Mouse (Mus musculus) myocyte (in vitro differentiated cells): Measurements from ENCODE around the gene Prcd. TPM values are rescaled to one million over a fixed set of nuclear protein-coding genes. Genes with fewer than 3 reads are reported as not detected.

ENCODE experiments used
- H3K27me3 ChIP-seq: one replicate; pipeline ENCODE4 v1.6.1; 2011; ENCODE audit not compliant: control insufficient read depth, insufficient read depth, insufficient read length
- H3K36me3 ChIP-seq: one replicate; pipeline ENCODE4 v1.6.1; 2011; ENCODE audit not compliant: control insufficient read depth, insufficient read depth
- H3K4me2 ChIP-seq: one replicate; pipeline ENCODE4 v1.6.1; 2011; ENCODE audit warnings: low read depth, control low read depth
- H3K4me3 ChIP-seq: one replicate; pipeline ENCODE4 v1.5.1; 2011; ENCODE audit warnings: mild to moderate bottlenecking, control low read depth, moderate library complexity
- H3K79me2 ChIP-seq: one replicate; pipeline ENCODE4 v1.6.1; 2011; ENCODE audit not compliant: control insufficient read depth, insufficient read depth
- H3ac ChIP-seq: one replicate; pipeline ENCODE4 v1.6.1; 2011; ENCODE audit not compliant: control insufficient read depth, insufficient read length
- CEBPB ChIP-seq: IDR thresholded peaks from 2 replicates; pipeline ENCODE4 v1.6.1; 2011; ENCODE audit warnings: mild to moderate bottlenecking, moderate library complexity; ENCODE audit not compliant: poor library complexity, insufficient read depth, severe bottlenecking
- E2F4 ChIP-seq: IDR thresholded peaks from one replicate; pipeline ENCODE4 v1.6.1; 2011; ENCODE audit warnings: mild to moderate bottlenecking, control low read depth, moderate library complexity; ENCODE audit not compliant: insufficient read depth
- MAX ChIP-seq: IDR thresholded peaks from one replicate; pipeline ENCODE4 v1.6.1; 2011; ENCODE audit warnings: low read depth, mild to moderate bottlenecking, control low read depth
- MYOD1 ChIP-seq, 3 experiments: IDR thresholded peaks; one replicate each; pipeline ENCODE4 v1.6.1; 2011; ENCODE audit warnings: control low read depth in 2 of 3, low read depth in 2 of 3, mild to moderate bottlenecking in 2 of 3, moderate library complexity in 1 of 3; ENCODE audit not compliant: insufficient read length in 2 of 3, control insufficient read depth in 1 of 3
- MYOG ChIP-seq, 3 experiments: IDR thresholded peaks; one replicate each; pipeline ENCODE4 v1.6.1; 2011; ENCODE audit warnings: control low read depth in 2 of 3, low read depth in 2 of 3, mild to moderate bottlenecking in 2 of 3; ENCODE audit not compliant: insufficient read length in 2 of 3, control insufficient read depth in 1 of 3, insufficient read depth in 1 of 3
- POLR2A ChIP-seq: IDR thresholded peaks from one replicate; pipeline ENCODE4 v1.6.1; 2011; ENCODE audit warnings: low read depth, mild to moderate bottlenecking, control low read depth, moderate library complexity; ENCODE audit not compliant: insufficient read length
- POLR2AphosphoS2 ChIP-seq: IDR thresholded peaks from one replicate; pipeline ENCODE4 v1.6.1; 2011; ENCODE audit warnings: low read depth, control low read depth; ENCODE audit not compliant: insufficient read length
- REST ChIP-seq: IDR thresholded peaks from one replicate; pipeline ENCODE4 v1.6.1; 2011; ENCODE audit warnings: mild to moderate bottlenecking, control low read depth, moderate library complexity; ENCODE audit not compliant: insufficient read depth, insufficient read length
- SRF ChIP-seq: IDR thresholded peaks from one replicate; pipeline ENCODE4 v1.6.1; 2011; ENCODE audit warnings: low read depth; ENCODE audit not compliant: control insufficient read depth, insufficient read length
- TCF12 ChIP-seq: IDR thresholded peaks from one replicate; pipeline ENCODE4 v1.6.1; 2011; ENCODE audit warnings: mild to moderate bottlenecking, control low read depth; ENCODE audit not compliant: poor library complexity, insufficient read depth, severe bottlenecking
- TCF3 ChIP-seq: IDR thresholded peaks from one replicate; pipeline ENCODE4 v1.6.1; 2011; ENCODE audit warnings: low read depth, control low read depth; ENCODE audit not compliant: insufficient read length
- USF1 ChIP-seq: IDR thresholded peaks from one replicate; pipeline ENCODE4 v1.6.1; 2011; ENCODE audit warnings: low read depth, mild to moderate bottlenecking, control low read depth, moderate library complexity
- polyA plus RNA-seq: library from polyadenylated mRNA; unstranded; fragments of >200 nt; fragmentation: generic; extraction: Trizol; gene quantifications from one replicate; pipeline ENCODE4 v1.2.1, GENCODE M21; 2012; ENCODE audit warnings: missing spikeins

The Prcd gene
- polyA plus RNA-seq, 1 experiment, result 0.74 TPM

GRCm38 (mm10) chr11:116677711-116678441 is 24.5 kb downstream of the Prcd start:
- Histone ChIP-seq H3K4me2 (no peak overlapping the region), H3K36me3 (peaks cover 46% of the 10 kb centered on the region), H3K27me3 (no peaks in the 10 kb centered on the region), H3K4me3 (no peak overlapping the region), H3K79me2 (peaks cover 40% of the 10 kb centered on the region), H3ac (no peak overlapping the region)
- TF ChIP-seq TCF3 (no peak), POLR2AphosphoS2 (peak; percentile 35)

DNA sequence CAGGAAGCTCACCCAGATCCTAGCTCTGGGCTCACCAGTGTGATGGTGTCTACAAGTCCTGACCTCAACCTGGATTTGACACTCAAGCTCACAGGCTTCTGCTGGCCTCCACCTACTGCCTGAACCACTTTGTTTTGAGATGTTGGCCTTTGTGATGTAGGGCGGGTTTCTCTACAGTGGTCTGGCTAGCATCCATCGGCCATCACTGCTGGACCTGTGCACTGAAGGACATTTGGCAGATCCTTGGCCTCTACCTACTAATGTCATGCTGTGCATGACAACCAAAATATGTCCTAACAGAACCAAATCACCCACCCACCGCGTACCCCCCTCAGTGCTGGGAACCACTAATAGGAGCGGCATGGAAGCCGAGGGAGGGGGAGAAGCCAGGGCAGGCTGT is 25.8 kb downstream of the Prcd start:
- H3K79me2 ChIP-seq, result peaks cover 28% of the 10 kb centered on the region
- H3K4me3 ChIP-seq, result no peak overlapping the region
- H3K4me2 ChIP-seq, result no peak overlapping the region
- H3K36me3 ChIP-seq, result peaks cover 41% of the 10 kb centered on the region
- TF ChIP-seq MYOD1 (IDR thresholded peaks at IDR 0.05; ENCODE audit: control insufficient read depth in 1 of 3, insufficient read length in 2 of 3, low read depth in 2 of 3) (no peak), REST (no peak), CEBPB (no peak), TCF3 (no peak), USF1 (no peak)
- H3K27me3 ChIP-seq, result no peaks in the 10 kb centered on the region
- no peak overlapping the region for H3ac ChIP-seq

GRCm38 (mm10) chr11:116680321-116681091 is 27.2 kb downstream of the Prcd start:
- Histone ChIP-seq H3ac (no peak overlapping the region), H3K36me3 (peaks cover 28% of the 10 kb centered on the region), H3K27me3 (no peaks in the 10 kb centered on the region), H3K4me3 (no peak overlapping the region), H3K4me2 (no peak overlapping the region), H3K79me2 (peaks cover 15% of the 10 kb centered on the region)
- TF ChIP-seq TCF3 (no peak), POLR2A (no peak), SRF (no peak), REST (no peak), MYOD1 (IDR thresholded peaks at IDR 0.05; ENCODE audit: control insufficient read depth in 1 of 3, insufficient read length in 2 of 3, low read depth in 2 of 3) (no peak), POLR2AphosphoS2 (no peak), MYOG (IDR thresholded peaks at IDR 0.05; ENCODE audit: control insufficient read depth in 1 of 3, insufficient read depth in 1 of 3, insufficient read length in 2 of 3, low read depth in 2 of 3) (no peak), CEBPB (no peak), E2F4 (no peak), MAX (no peak), TCF12 (no peak), USF1 (no peak)

- Histone ChIP-seq H3K27me3 (no peaks in the 10 kb centered on the region), H3K36me3 (peaks cover 21% of the 10 kb centered on the region)
- TF ChIP-seq TCF3 (peak; percentile 70), MYOD1 (IDR thresholded peaks at IDR 0.05; ENCODE audit: control insufficient read depth in 1 of 3, insufficient read length in 2 of 3, low read depth in 2 of 3) (peak; percentile 39 to 92 (median 87)), REST (no peak), MAX (no peak), TCF12 (peak; percentile 50), CEBPB (no peak), MYOG (IDR thresholded peaks at IDR 0.05; ENCODE audit: control insufficient read depth in 1 of 3, insufficient read depth in 1 of 3, insufficient read length in 2 of 3, low read depth in 2 of 3) (peak; percentile 88 to 97 (median 97)), POLR2A (no peak), POLR2AphosphoS2 (peak; percentile 44)
These were observed 27.8 kb downstream of the Prcd start for GRCm38 (mm10) chr11:116681147-116681546.

GRCm38 (mm10) chr11:116682501-116683144 is 29.3 kb downstream of the Prcd start:
- no peak overlapping the region for H3K4me3 ChIP-seq
- no peaks in the 10 kb centered on the region for H3K27me3 ChIP-seq
- H3K79me2 ChIP-seq, result peaks cover under 1% of the 10 kb centered on the region
- H3K4me2 ChIP-seq, result no peak overlapping the region
- no peak overlapping the region for H3ac ChIP-seq
- peaks cover 12% of the 10 kb centered on the region for H3K36me3 ChIP-seq
- no peak for TF ChIP-seq POLR2AphosphoS2
- no peak for TF ChIP-seq MYOD1 (IDR thresholded peaks at IDR 0.05; ENCODE audit: control insufficient read depth in 1 of 3, insufficient read length in 2 of 3, low read depth in 2 of 3)
- no peak for TF ChIP-seq POLR2A
- TF ChIP-seq TCF3, result no peak
- no peak for TF ChIP-seq E2F4
- no peak for TF ChIP-seq CEBPB
- TF ChIP-seq MYOG (IDR thresholded peaks at IDR 0.05; ENCODE audit: control insufficient read depth in 1 of 3, insufficient read depth in 1 of 3, insufficient read length in 2 of 3, low read depth in 2 of 3), result no peak
- TF ChIP-seq USF1, result no peak
- no peak for TF ChIP-seq REST

More at GRCm38 (mm10) chr11:116681147-116681546, 27.8 kb downstream of the Prcd start:
- peaks cover 9% of the 10 kb centered on the region for H3K79me2 ChIP-seq
- H3K4me3 ChIP-seq, result no peak overlapping the region
- H3K4me2 ChIP-seq, result no peak overlapping the region
- no peak overlapping the region for H3ac ChIP-seq
